Mouse (Mus musculus): ENCODE data around the gene Ankrd34a. TPM values are rescaled to one million over a fixed set of nuclear protein-coding genes. Genes with fewer than 3 reads are reported as not detected.
A peak's percentile ranks its signal among the peaks of the same experiment; 100 is the strongest.

The Ankrd34a gene
- polyA plus RNA-seq, 2 experiments from 2014 or later, result not detected

- ATAC-seq, result no peak
Observed at GRCm38 (mm10) chr3:96617941-96618340, 21.5 kb downstream of the Ankrd34a start.

- no peak for ATAC-seq
Observed at GRCm38 (mm10) chr3:96623201-96623600, 26.8 kb downstream of the Ankrd34a start.

- ATAC-seq, result peak; percentile 99
Observed at GRCm38 (mm10) chr3:96629729-96630600, 33.5 kb downstream of the Ankrd34a start, which contains the start of gene Rbm8a. TSS of gene Rbm8a (plus strand) at chr3:96629933.

GRCm38 (mm10) chr3:96632058-96632457, 35.6 kb downstream of the Ankrd34a start:
- no peak for ATAC-seq

- ATAC-seq, result no peak
Observed at GRCm38 (mm10) chr3:96634015-96634414, 37.6 kb downstream of the Ankrd34a start.

- ATAC-seq, result peak; percentile 87
Observed at GRCm38 (mm10) chr3:96634928-96635879, 38.8 kb downstream of the Ankrd34a start, which contains the start of the genes Pex11b and Gm42957. TSS of gene Pex11b (plus strand) at chr3:96635376. TSS of gene Gm42957 (plus strand) at chr3:96635474.

- ATAC-seq, result no peak
Observed at GRCm38 (mm10) chr3:96635906-96636305, 39.5 kb downstream of the Ankrd34a start.

GRCm38 (mm10) chr3:96636448-96636847, 40.0 kb downstream of the Ankrd34a start:
- no peak for ATAC-seq

GRCm38 (mm10) chr3:96639219-96639618, 42.8 kb downstream of the Ankrd34a start:
- ATAC-seq, result peak; percentile 47

- no peak for ATAC-seq
Observed at GRCm38 (mm10) chr3:96645018-96645649, 48.7 kb downstream of the Ankrd34a start, which contains the start of gene Itga10. TSS of gene Itga10 (plus strand) at chr3:96645584.

- no peak for ATAC-seq
Observed at GRCm38 (mm10) chr3:96647365-96647764, 50.9 kb downstream of the Ankrd34a start.

Other genes starting within 250 kb of the Ankrd34a start
- gene BC107364, start 144.3 kb upstream of the Ankrd34a start, polyA plus RNA-seq (2017; shearing (Covaris generic)), result not detected
- gene Hfe2, start 71.5 kb upstream of the Ankrd34a start, polyA plus RNA-seq (2017; shearing (Covaris generic)), result under 1 TPM in 1 of 2 experiments, not detected in 1; 0.22 TPM
- 100 to 1,000 TPM; 376 to 396 TPM for gene Txnip, start 38.7 kb upstream of the Ankrd34a start, polyA plus RNA-seq (2017; shearing (Covaris generic))
- 1 to 10 TPM; 1.5 to 2.0 TPM for gene Gm16253, start 19.7 kb upstream of the Ankrd34a start, polyA plus RNA-seq (2017; shearing (Covaris generic))
- gene Polr3gl, start 2.5 kb upstream of the Ankrd34a start, polyA plus RNA-seq (2017; shearing (Covaris generic)), result 10 to 100 TPM; 40.6 to 51.4 TPM
- gene Lix1l, start 4.5 kb downstream of the Ankrd34a start, polyA plus RNA-seq (2017; shearing (Covaris generic)), result under 1 TPM; 0.41 to 0.77 TPM
- 100 to 1,000 TPM; 102 to 135 TPM for gene Rbm8a, start 33.3 kb downstream of the Ankrd34a start, polyA plus RNA-seq (2017; shearing (Covaris generic))
- 10 to 100 TPM; 56.4 to 70.5 TPM for gene Pex11b, start 38.7 kb downstream of the Ankrd34a start, polyA plus RNA-seq (2017; shearing (Covaris generic))
- gene Gm42957, start 38.8 kb downstream of the Ankrd34a start, polyA plus RNA-seq (2017; shearing (Covaris generic)), result under 1 TPM in 1 of 2 experiments, not detected in 1; 0.11 TPM
- gene Itga10, start 48.9 kb downstream of the Ankrd34a start, polyA plus RNA-seq (2017; shearing (Covaris generic)), result under 1 TPM; 0.19 to 0.42 TPM
- gene Ankrd35, start 73.5 kb downstream of the Ankrd34a start, polyA plus RNA-seq (2017; shearing (Covaris generic)), result not detected
- gene Pias3, start 99.7 kb downstream of the Ankrd34a start, polyA plus RNA-seq (2017; shearing (Covaris generic)), result 10 to 100 TPM; 41.9 to 83.2 TPM
- 1 to 10 TPM in 1 of 2 experiments, under 1 TPM in 1; 0.87 to 1.9 TPM for gene Nudt17, start 111.9 kb downstream of the Ankrd34a start, polyA plus RNA-seq (2017; shearing (Covaris generic))
- gene Polr3c, start 131.0 kb downstream of the Ankrd34a start, polyA plus RNA-seq (2017; shearing (Covaris generic)), result 10 to 100 TPM; 59.7 to 80.3 TPM
- 10 to 100 TPM; 42.2 to 45.5 TPM for gene Rnf115, start 131.0 kb downstream of the Ankrd34a start, polyA plus RNA-seq (2017; shearing (Covaris generic))
- gene Pdzk1, start 232.6 kb downstream of the Ankrd34a start, polyA plus RNA-seq (2017; shearing (Covaris generic)), result under 1 TPM; 0.32 to 0.85 TPM
- gene Cd160, start 232.7 kb downstream of the Ankrd34a start, polyA plus RNA-seq (2017; shearing (Covaris generic)), result 10 to 100 TPM; 29.0 to 38.4 TPM